Mouse (Mus musculus) frontal cortex, adult 2 months (tissue): ENCODE measurements around the gene Kdsr. TPM values are rescaled to one million over a fixed set of nuclear protein-coding genes. Genes with fewer than 3 reads are reported as not detected.
"Not testable (repeated sequence)": the region's sequence is repeated elsewhere in the genome, so short reads cannot be mapped to it uniquely, and the experiment has no call there.

Experiments used
- DNase-seq, 2 experiments: peaks; one replicate each; pipeline ENCODE4 v3.0.0; 2022; ENCODE audit warnings: low spot score in 1 of 2; ENCODE audit errors: extremely low spot score in 1 of 2
- polyA plus RNA-seq: library from polyadenylated mRNA; depleted of rRNA; stranded (reverse); fragments of >200 nt; gene quantifications from 2 replicates; pipeline ENCODE4 v1.2.3, GENCODE M21; 2012

Gene Kdsr
- polyA plus RNA-seq, 1 experiment: 21.4 TPM

- DNase-seq: no peak
Measured at GRCm38 (mm10) chr1:106740735-106741134, 18.8 kb downstream of the Kdsr start.

DNA sequence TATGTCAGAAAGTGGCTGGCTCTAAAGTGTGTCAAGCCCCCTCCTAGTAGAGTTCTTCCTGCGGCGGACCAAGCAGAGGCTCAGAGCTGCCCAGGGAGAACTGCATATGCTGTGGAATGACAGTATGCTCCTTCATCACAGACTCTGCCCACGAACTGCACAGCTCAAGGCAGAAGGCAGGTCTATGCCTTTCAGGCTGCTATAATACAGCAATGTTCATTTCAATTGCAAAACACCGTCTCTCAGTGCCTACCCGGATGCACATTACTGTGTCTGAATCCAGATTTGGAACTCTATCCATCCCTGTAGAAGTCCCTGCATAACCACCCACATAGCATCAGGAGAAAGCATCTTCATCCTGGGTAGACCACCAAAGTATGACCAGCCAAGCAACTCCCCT lies 19.7 kb downstream of the Kdsr start:
- no peak for DNase-seq

- DNase-seq: no peak
Measured at GRCm38 (mm10) chr1:106738092-106738491, 21.4 kb downstream of the Kdsr start.

DNA sequence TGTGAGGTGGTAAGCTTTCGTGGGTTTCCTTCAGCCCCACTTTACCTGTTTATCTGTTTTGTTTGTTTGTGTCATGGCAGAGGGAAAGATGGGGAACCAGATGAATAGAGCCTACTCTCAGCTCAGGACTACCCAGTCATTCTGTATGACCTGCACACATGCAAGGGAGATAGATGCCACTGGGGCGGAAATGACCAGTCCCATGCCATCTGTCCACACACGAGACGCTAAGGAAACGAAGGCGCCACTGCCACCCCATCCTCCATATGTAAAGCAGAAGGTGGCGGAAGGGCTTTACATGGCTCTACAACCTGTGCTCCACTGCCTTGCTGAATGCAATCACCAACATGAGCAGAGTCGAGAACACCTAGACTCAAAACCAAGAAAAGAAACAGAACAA lies 23.3 kb downstream of the Kdsr start:
- DNase-seq: no peak

DNA sequence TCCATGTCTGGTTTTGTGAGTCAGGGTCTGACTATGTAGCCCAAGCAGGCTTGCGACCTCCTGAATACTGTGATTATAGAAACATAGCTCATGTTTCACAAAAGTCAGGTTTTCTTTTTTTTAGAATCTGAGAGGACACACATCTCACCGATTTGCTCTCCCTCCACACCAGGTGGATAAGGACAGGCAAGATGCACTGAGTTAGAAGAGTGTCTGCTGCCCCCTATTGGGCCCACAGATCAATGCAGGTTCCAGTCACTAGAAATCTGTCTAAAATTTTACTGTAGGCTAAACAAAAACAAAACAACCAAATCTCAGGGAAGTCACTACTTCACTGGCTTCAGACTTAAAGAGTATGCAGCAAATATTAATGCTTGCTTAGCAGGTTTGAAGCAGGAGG lies 23.9 kb downstream of the Kdsr start:
- DNase-seq: peak in 1 of 2 experiments; percentile 66

GRCm38 (mm10) chr1:106722061-106722460 lies 37.5 kb downstream of the Kdsr start:
- DNase-seq: no peak

DNA sequence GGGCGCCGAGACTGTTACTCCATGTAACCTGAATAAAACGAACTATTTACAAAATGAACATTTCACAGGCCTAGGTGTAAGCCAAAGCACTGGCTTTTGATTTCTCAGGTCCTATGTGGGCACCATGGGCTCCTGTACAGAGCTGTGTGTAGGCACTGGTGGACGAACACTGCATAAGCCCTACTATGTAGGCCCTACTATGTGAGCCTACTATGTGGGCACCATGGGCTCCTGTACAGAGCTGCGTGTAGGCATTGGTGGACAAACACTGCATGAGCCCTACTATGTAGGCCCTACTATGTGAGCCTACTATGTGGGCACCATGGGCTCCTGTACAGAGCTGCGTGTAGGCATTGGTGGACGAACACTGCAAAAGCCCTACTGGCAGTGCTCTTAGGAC lies 41.8 kb downstream of the Kdsr start:
- not testable (repeated sequence) for DNase-seq

DNA sequence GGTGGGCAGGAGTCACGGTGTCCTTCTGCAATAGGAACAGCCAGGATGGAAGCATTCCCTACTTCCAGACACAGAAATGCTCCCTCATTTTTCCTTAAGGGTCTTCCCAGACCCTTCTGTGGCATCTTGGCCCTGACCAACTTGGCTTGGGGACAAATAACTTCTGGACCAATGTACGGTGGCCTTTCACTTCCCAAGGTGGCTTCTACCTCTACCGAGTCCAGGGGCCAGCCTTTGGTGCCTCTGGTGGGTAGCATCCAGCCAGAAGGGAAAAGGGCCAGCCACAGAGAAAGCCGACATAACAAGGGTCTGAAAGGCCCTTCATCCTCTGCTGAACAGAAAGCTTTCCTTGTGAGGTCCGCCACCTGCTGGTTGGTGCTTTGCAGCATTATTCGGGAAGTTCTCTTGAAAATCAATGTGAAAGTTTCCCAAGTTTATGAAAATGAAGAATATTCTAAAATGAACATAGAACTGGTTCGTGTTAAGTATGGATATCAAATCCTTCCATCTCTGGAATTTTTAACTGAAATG lies 42.4 kb downstream of the Kdsr start:
- peak; percentile 55 to 90 for DNase-seq

- DNase-seq: no peak
Measured at GRCm38 (mm10) chr1:106716141-106716540, 43.4 kb downstream of the Kdsr start.

DNA sequence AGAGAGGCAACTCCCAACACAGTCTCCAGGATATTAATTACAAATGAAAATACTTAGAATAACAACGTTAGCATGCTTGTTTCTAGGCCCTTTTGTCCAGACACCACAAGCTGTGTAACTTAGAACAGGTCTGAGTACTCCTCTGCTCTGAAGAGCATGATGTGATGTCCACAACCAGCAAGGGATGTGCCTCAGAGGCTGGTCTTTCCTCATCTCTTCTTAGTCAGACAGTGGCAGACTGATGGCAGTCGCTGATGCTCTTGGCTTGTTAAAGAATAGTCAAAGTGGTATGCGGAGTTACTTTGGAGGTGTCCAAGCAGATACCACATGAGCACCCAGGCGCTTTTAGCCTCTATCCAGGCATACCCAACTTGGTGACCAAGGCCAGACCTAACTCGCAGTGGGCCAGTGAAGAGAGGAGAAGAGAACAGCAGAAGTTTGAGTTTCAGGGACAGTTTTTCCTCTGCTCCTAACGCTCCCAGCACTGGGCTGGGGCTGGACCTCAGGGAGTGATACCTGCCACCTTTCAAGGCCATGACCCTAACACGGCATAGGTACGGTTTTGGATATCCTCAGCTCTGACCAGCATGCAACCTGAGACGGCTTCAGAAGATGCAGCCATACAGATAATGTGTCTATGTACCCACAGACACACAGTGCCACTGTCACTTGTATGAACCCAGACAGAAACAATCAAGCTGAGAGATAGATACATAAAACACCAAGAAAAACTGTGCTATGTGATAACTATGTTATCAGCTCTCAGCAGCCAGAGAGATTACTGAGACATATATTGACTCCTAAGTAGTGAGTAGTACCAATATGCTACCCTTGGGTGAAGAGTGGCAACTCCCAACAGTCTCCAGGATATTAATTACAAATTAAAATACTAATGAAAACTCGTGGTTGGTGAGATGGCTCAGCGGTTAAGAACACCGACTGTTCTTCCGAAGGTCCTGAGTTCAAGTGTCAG lies 44.1 kb downstream of the Kdsr start:
- no peak for DNase-seq

DNA sequence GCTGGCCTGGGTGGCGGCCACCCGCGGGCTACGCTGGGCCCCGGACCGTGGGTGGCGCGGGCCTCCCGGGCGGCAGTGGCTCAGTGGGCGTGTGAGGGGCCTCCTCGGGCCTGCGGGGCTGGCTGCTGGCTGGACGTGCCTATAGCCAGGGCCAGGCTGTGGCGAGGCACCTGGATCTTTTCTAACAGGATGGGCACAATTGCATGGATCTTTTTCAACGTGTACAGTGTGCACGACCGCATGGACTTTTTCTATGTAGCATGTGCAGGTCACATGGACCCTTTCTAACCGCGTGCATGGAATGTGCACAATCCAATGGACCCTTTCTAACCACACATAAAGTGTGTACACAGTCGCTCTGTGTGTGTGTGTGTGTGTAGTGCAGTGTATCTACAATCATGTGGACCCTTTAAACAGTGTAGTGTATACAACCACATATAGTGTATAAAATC lies 45.0 kb downstream of the Kdsr start:
- DNase-seq: no peak

DNA sequence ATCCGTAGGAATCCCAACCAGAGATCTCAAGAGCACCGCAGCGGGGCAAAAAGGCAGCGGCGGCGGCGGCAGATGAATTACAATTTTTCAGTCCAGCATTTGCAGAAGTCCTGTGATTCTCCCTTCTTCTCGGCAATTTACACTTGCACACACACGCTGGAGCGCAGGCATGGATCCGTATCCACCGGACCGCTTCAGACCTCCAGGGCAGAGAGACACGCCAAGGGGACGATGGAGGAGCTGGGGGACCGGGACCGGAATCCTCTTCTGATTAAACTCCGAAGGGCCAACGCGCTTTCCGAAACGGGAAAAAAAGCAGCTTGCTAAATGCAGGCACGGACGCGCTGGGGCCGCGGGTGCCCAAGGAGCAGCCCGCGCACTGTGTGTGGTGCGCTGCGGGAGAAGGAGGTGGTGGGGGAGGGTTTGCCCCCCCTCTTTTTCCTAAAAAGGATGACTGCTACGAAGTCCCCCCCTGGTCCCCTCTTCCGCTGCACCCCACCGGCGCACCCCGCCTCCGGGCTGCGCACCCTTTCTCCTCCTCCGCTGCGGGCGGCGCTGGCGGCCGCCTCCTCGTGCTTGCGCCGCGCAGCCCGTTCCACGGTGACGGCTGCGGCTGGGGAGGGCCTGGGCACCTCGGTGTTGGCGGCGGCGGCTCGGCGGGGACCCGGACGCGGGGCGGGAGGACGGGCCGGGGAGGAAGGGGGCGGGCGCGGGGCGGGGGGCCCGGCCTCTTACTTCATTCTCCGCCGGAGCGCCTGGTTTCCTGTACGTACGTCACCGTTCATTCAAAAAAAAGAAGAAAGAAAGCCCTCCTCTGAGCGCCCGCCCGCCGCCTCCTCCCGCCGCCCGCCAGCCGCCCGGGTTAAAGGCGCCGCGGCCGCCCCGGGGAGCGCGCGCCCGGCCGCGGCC lies 45.7 kb downstream of the Kdsr start, which contains the start of gene Bcl2:
Gene Bcl2 (minus strand): TSS at position 654 of the 909 bp plus-strand sequence.
- peak; percentile 25 to 73 for DNase-seq

GRCm38 (mm10) chr1:106712330-106712729 lies 47.2 kb downstream of the Kdsr start:
- DNase-seq: peak in 1 of 2 experiments; percentile 62

DNA sequence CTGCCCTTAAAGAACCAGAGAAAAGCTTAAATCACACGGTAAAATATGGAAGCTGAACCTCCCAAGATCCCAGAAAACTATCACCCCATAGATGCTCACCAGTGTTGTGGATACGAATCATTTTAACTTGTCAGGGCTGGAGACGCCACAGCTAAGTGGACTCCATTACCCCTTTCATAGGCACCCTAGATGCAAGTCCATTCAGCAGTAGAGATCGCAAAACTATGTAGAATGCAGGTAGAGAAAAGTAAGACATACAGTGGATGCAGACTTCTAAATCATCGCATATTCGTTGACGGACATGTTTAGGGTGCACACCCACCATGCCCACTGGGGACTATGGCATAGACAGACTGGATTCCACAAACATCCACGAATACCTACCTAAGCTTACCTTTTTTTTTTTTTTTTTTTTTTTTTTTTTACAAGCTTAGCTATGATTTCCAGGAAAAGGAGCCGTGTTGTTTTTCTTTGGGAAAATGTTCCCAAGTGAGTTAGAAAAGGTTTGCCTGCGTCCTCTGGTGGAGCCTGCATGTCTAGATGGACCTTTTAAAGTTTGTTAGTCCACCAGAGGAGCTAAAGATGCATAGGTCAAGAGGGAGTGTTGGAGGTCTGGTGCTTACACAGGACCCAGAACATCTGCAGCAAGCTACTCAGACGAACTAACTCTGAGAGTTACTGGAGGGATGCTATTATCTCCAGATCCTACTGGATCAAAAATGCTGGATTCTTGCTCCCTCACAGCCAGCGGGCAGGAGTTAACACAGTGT lies 48.0 kb downstream of the Kdsr start:
- no peak for DNase-seq

- DNase-seq: no peak
Measured at GRCm38 (mm10) chr1:106710202-106710601, 49.3 kb downstream of the Kdsr start.

- DNase-seq: no peak
Measured at GRCm38 (mm10) chr1:106707036-106707880, 52.3 kb downstream of the Kdsr start.

DNA sequence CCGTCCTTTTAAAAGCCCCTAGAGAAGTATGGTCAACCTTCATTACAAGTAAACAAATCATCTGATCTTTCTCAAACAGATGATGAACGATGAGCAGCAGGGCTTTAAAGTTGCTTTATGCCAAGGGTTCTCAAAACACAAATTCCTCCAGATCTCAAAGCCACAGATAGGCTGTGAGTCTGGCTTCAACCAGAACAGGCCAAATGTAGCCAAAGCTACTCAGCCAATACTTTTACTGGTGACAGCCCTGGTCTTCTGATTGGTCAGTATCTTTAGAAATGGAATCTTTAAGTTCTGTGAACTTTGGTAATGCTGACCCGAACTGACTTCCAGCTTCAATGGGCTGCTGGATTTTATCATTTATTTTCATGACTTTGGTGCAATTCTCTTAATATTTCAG lies 56.3 kb downstream of the Kdsr start:
- DNase-seq: no peak

- DNase-seq: no peak
Measured at GRCm38 (mm10) chr1:106702471-106703175, 56.9 kb downstream of the Kdsr start.
